Mouse (Mus musculus) urinary bladder, adult 18-20 months (tissue): Measurements from ENCODE around the gene Slc35g2.

ENCODE experiments used
- DNase-seq, 2 experiments: peaks; one replicate each; pipeline ENCODE4 v3.0.0; 2022; ENCODE audit warnings: low spot score in 2 of 2, mixed read lengths in 2 of 2

Gene Slc35g2

GRCm38 (mm10) chr9:100558991-100559390 lies 11.9 kb downstream of the Slc35g2 start:
- DNase-seq = no peak

GRCm38 (mm10) chr9:100558023-100558573 lies 12.8 kb downstream of the Slc35g2 start:
- no peak for DNase-seq

- no peak for DNase-seq
Observed at GRCm38 (mm10) chr9:100555686-100556085, 15.2 kb downstream of the Slc35g2 start.

- no peak for DNase-seq
Observed at GRCm38 (mm10) chr9:100548313-100548712, 22.6 kb downstream of the Slc35g2 start.

GRCm38 (mm10) chr9:100546594-100546910 lies 24.3 kb downstream of the Slc35g2 start:
- DNase-seq = peak in 1 of 2 experiments; percentile 8

GRCm38 (mm10) chr9:100545715-100546593 lies 24.9 kb downstream of the Slc35g2 start, which contains the start of gene Nck1:
Gene Nck1 (minus strand): TSS chr9:100546134.
- DNase-seq = peak; percentile 98

- no peak for DNase-seq
Observed at GRCm38 (mm10) chr9:100544948-100545714, 25.8 kb downstream of the Slc35g2 start.

- no peak for DNase-seq
Observed at GRCm38 (mm10) chr9:100535618-100536262, 35.1 kb downstream of the Slc35g2 start.

- no peak for DNase-seq
Observed at GRCm38 (mm10) chr9:100534686-100535085, 36.2 kb downstream of the Slc35g2 start.

- DNase-seq = no peak
Observed at GRCm38 (mm10) chr9:100532847-100533505, 37.9 kb downstream of the Slc35g2 start.

- DNase-seq = no peak
Observed at GRCm38 (mm10) chr9:100531296-100531695, 39.6 kb downstream of the Slc35g2 start.

GRCm38 (mm10) chr9:100525225-100525624 lies 45.7 kb downstream of the Slc35g2 start:
- no peak for DNase-seq

- no peak for DNase-seq
Observed at GRCm38 (mm10) chr9:100522029-100522428, 48.9 kb downstream of the Slc35g2 start.

GRCm38 (mm10) chr9:100520586-100520985 lies 50.3 kb downstream of the Slc35g2 start:
- peak in 1 of 2 experiments; percentile 14 for DNase-seq

- no peak for DNase-seq
Observed at GRCm38 (mm10) chr9:100520012-100520411, 50.9 kb downstream of the Slc35g2 start.

GRCm38 (mm10) chr9:100507581-100507980 lies 63.3 kb downstream of the Slc35g2 start:
- DNase-seq = no peak

GRCm38 (mm10) chr9:100506652-100507051 lies 64.2 kb downstream of the Slc35g2 start:
- peak in 1 of 2 experiments; percentile 51 for DNase-seq

GRCm38 (mm10) chr9:100505498-100505897 lies 65.4 kb downstream of the Slc35g2 start:
- DNase-seq = no peak
